Mouse (Mus musculus): Measurements from ENCODE around the gene Slc39a2.

Gene Slc39a2

DNA sequence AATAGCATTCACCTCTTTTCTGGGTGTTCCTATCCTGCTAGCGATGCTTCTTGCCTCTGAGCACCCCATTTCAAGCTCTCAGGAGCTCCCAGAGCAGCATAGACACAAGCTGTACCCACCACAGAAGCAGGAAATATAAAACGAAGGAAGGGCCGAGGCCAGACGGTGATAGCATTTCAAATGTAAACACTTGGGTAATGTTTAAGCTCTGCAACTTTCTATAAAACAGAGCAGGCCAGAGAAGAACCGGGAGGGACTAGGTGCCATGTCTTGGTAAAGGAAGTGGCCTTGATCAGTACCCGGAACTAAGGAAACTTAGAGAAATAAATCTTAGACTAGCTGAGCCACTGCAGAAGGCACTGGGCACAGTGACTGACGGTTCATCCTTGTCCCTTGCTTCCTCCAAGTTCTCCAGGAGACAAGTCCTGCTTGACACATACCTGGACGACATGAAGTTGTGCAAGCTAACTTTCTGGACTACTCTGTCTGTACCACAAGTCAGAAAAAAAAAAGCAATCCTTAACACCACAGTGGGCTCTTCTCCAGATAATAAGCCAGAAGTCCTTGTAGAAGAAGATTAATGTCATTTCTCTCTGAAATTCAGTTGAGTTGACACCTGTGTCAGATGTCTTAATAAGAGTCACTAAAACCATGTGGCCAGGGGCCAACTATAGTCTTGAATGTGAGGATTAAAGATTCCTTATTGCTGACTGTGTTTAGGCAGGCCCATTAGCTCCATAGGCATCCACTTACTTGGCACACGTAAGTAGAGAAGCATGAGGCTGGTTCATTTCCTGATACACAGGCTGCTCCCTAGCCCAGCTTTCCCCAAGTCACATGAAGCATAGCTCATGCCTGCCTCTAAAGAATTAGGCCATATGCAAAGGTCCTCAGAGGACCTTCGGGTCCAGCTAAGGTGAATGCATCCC, 39.7 kb downstream of the Slc39a2 start:
- DNase-seq (ENCODE audit: low spot score) = no peak

DNA sequence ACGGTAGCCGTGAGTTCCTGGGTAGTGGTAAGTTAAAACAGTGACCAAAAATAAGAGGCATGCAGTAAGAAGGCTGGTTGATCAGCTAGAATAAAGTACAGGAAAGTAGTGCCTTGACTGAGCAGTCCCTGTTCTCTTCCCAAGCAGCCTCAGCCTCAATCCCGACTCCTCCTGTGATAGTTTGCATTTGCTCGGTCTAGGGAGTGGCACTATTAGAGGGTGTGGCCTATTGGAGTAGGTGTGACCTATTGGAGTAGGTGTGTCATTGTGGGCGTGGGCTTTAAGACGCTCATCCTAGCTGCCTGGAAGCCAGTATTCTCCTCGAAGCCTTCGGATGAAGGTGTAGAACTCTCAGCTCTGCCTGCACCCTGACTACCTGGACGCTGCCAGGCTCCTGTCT, 46.3 kb downstream of the Slc39a2 start:
- no peak for DNase-seq (ENCODE audit: low spot score)

DNA sequence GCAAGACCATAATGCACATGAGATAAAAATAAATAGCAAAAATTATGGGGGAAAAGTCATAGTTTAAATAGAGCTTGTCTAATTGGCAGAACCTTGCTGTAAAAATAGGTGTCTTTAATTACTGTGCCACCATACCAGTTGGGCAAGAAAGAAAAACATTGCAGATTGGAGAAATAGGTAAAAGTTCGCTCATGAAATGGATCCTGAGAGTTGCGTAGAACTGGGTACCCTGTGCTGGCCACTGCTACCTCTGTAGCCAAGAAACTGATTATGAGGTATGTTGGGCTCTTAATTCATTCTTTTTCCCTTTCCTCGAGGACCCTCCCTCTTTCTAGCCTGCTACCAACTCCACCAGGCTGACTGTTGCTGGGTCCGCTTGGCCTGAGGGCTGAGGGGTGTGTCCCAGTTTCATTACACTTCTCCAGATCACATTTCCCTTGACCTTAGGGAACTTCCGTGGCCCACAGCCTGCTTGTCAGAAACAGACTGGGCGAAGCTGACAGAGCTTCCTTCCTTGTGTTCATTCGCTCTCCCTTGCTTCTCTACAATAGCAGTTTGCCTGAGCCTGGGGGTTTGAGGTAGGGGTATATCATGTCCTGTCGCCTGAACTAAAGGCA, 48.4 kb downstream of the Slc39a2 start:
- DNase-seq (ENCODE audit: low spot score) = no peak

DNA sequence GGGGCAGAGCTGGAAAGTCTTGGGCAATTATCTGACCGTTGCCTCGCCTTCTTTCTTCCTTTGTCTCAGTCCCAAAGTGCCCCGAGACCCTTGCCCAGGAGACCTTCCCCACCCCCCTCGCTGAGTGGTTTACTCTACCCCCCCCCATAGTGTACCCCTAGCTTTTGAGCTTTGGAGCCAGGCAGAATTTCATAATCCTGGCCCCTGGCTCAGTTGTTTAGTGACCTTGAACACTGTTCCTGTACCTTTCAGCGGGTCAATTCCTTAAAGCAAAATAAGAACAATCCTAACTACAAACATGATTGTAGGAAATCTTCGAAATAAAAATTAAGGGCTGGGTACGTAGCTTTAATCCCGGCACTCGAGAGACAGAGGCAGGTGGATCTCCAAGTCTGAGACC, 48.9 kb downstream of the Slc39a2 start:
- no peak for DNase-seq (ENCODE audit: low spot score)

DNA sequence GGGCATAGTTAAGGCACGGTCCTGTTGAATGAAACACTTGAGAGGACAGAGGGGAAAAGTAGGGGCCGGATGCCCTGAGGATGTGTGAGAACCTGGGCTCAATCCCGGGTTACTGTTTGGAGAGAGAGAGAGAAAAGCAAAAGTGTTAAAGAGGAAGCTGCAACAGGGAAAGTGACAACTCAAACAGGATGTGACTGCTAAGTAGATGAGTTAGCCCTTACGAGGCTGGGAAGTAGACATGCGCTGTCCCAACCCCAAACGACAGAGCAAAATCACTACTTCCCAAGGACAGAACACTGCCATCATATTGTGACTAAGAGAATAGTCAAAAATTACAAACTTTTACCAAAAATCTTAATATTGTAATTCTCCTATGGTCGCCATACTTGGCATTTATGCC, 49.5 kb downstream of the Slc39a2 start:
- DNase-seq (ENCODE audit: low spot score) = no peak

DNA sequence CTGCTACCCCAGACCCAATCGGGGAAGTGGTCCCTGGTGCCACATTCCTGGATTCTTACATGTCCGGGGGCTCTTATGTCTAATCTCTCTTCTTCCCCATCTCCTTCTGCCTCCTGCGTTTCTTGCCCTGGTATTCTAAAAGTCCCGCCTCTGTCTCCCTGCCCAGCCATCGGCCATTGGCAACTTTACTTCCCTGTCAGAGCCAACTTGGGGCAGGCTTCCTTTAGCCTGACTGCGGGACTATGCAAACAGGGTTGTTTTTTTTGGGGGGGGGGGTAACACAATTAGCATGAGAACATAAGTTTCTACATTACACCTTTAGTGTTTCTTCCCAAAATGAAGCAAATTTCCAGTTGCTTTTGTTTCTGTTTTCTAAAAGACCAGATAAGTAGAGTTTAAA, 50.6 kb downstream of the Slc39a2 start:
- no peak for DNase-seq (ENCODE audit: low spot score)
